Mouse (Mus musculus) liver, embryonic 14.5 days (tissue): ENCODE measurements at regions not wholly inside any gene's neighbourhood (a gene's known extent, or its start where the extent isn't known, plus 50 kb on each side); places are given as distances from the start of the nearest gene placed in this dataset.

Experiments used
- CTCF ChIP-seq: IDR thresholded peaks from 2 replicates; pipeline ENCODE4 v1.5.1; 2016; ENCODE audit warnings: antibody characterized with exemption, low read depth, control low read depth
- EP300 ChIP-seq: IDR thresholded peaks from 2 replicates; pipeline ENCODE4 v1.6.1; 2016; ENCODE audit warnings: antibody characterized with exemption, low read depth

DNA sequence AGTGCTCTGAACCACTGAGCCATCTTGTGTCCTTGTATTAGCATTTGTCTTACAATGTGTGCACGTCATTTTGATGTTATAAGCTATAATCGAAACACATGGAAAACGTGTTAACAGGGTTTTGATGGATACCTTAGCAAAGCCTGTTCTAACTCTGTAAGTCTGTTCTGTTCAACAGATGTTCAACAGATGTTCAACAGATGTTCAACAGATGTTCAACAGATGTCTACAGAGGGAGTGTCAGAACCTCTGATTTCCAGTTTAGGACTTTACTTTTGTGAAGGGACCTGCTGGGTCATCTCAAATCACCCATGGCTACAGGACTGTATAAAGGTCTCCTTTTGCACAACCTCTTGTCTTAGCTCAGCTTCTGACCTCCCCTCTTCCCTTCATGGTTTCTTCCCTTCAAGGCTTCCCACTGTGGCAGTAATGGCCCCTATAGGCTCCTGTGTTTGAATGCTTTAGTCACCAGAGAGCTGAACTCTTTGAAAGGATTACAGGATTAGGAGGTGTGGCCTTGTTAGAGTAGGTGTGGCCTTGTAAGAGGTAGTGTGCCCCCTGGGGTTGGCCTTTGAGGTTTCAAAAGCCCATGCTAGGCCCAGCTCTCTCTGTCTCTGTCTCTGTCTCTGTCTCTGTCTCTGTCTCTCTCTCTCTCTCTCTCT lies 66.8 kb upstream of the Lsm14a start:
- TF ChIP-seq CTCF (no peak), EP300 (no peak)
